Mouse (Mus musculus) hindbrain, embryonic 16.5 days (tissue): Measurements from ENCODE around the gene Abhd6. TPM values are rescaled to one million over a fixed set of nuclear protein-coding genes. Genes with fewer than 3 reads are reported as not detected.

ENCODE experiments used
- ATAC-seq: fragments of 200-750 bp; cut with Nextera tagmentation; 2 replicates; pipeline ENCODE4 v1.8.0; 2017; ENCODE audit warnings: moderate TSS enrichment, moderate library complexity
- H3K27ac ChIP-seq: fragments of 300-500 bp; sonication (generic); 2 replicates; pipeline ENCODE4 v1.5.1; 2014; ENCODE audit warnings: low read depth, mild to moderate bottlenecking, control low read depth, low read length, moderate library complexity
- H3K27me3 ChIP-seq: fragments of 300-500 bp; sonication (generic); replicated peaks from 2 replicates; pipeline ENCODE4 v1.6.1; 2014; ENCODE audit warnings: low read length; ENCODE audit not compliant: control insufficient read depth, insufficient read depth
- H3K36me3 ChIP-seq: fragments of 300-500 bp; sonication (generic); 2 replicates; pipeline ENCODE4 v1.6.1; 2014; ENCODE audit warnings: mild to moderate bottlenecking, low read length, moderate library complexity, mixed read lengths; ENCODE audit not compliant: control insufficient read depth, insufficient read depth
- H3K4me1 ChIP-seq: fragments of 300-500 bp; sonication (generic); 2 replicates; pipeline ENCODE4 v1.6.1; 2014; ENCODE audit warnings: low read depth, low read length; ENCODE audit not compliant: control insufficient read depth, insufficient read depth
- H3K4me2 ChIP-seq: fragments of 300-500 bp; sonication (generic); 2 replicates; pipeline ENCODE4 v1.6.1; 2014; ENCODE audit warnings: mild to moderate bottlenecking, low read length, control low read depth, moderate library complexity
- H3K4me3 ChIP-seq: fragments of 300-500 bp; sonication (generic); 2 replicates; pipeline ENCODE4 v1.5.1; 2014; ENCODE audit warnings: mild to moderate bottlenecking, low read length, control low read depth, moderate library complexity
- H3K9ac ChIP-seq: fragments of 300-500 bp; sonication (generic); 2 replicates; pipeline ENCODE4 v1.6.1; 2014; ENCODE audit warnings: low read depth, mild to moderate bottlenecking, control low read depth, low read length, moderate library complexity
- H3K9me3 ChIP-seq: fragments of 300-500 bp; sonication (generic); 2 replicates; pipeline ENCODE4 v1.6.1; 2014; ENCODE audit warnings: mild to moderate bottlenecking, low read length, moderate library complexity; ENCODE audit not compliant: control insufficient read depth
- WGBS: fragments of 180-500 bp; shearing (Covaris S2); extraction: QIAGEN DNeasy Blood & Tissue Kit; methylation state at CpG from one replicate; pipeline ENCODE4 v1.1.7; 2014; 5-methylcytosine and 5-hydroxymethylcytosine counted together
- polyA plus RNA-seq: library from polyadenylated mRNA; unstranded; fragments of >200 nt; fragmentation: Nextera tagmentation; extraction: Ambion mirVana; gene quantifications from 2 replicates; pipeline ENCODE4 v1.2.1, GENCODE M21; 2015

Gene Abhd6
- polyA plus RNA-seq, 1 experiment from 2014 or later: 42.5 TPM

- ATAC-seq: no peak
- H3K36me3 ChIP-seq: no peaks in the 10 kb centered on the region
- H3K4me1 ChIP-seq: no peaks in the 10 kb centered on the region
- H3K27ac ChIP-seq: no peak overlapping the region
- WGBS: 54% methylated on average over 10 of the region's 10 CpGs
- H3K27me3 ChIP-seq: no peaks in the 10 kb centered on the region
- no peak overlapping the region for H3K4me2 ChIP-seq
- H3K4me3 ChIP-seq: no peak overlapping the region
- no peak overlapping the region for H3K9ac ChIP-seq
- H3K9me3 ChIP-seq: no peaks in the 10 kb centered on the region
Observed at GRCm38 (mm10) chr14:7971889-7972493, 30.7 kb upstream of the Abhd6 start.

DNA sequence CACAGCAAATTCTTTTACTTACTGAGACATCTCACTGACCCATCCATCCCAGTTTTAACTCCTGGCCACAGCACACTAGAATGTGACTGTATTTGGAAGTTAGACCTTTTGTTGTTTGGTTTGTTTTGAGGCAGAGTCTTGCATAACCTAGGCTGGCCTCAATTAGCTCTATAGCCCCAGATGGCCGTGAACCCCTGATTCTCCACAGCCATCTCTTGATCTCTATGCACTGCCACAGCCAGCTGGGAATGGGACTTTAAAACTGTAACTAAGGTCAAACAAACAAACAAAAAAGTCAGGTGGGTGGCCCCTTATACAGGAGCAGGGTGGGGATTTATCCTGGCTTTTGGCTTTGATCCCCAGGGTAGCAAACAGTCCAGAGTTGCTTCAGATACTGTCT, 28.1 kb upstream of the Abhd6 start:
- Histone ChIP-seq H3K36me3 (no peaks in the 10 kb centered on the region), H3K27ac (no peak overlapping the region), H3K9me3 (no peaks in the 10 kb centered on the region), H3K4me1 (no peaks in the 10 kb centered on the region), H3K9ac (no peak overlapping the region), H3K27me3 (no peaks in the 10 kb centered on the region), H3K4me2 (no peak overlapping the region), H3K4me3 (no peak overlapping the region)
- no peak for ATAC-seq
- 94% methylated on average over 1 of the region's 1 CpGs for WGBS

- H3K27me3 ChIP-seq: no peaks in the 10 kb centered on the region
- H3K4me2 ChIP-seq: no peak overlapping the region
- H3K4me3 ChIP-seq: no peak overlapping the region
- H3K36me3 ChIP-seq: no peaks in the 10 kb centered on the region
- no peak for ATAC-seq
- no peak overlapping the region for H3K9ac ChIP-seq
- 81% methylated on average over 6 of the region's 6 CpGs for WGBS
- H3K4me1 ChIP-seq: no peaks in the 10 kb centered on the region
- no peaks in the 10 kb centered on the region for H3K9me3 ChIP-seq
- no peak overlapping the region for H3K27ac ChIP-seq
Observed at GRCm38 (mm10) chr14:7975177-7975576, 27.5 kb upstream of the Abhd6 start.

DNA sequence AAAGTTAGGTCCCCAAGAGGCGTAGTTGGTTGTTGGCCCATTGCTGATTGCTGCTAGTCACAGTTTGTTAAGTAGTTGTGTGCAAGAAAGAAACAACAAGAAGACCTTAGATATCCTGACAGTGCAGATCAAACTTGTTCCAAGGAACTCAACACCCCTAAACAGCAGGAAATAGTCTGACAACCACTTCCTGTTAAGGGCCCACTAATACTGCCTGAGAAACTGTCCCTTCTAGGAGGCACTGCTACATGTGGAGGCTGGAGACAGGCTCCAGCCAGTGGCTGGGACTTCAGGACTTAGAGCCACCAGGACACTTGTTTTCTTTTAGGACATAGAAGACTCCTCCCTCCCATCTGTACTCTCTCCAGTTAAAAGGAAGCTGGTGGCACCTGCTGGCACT, 25.2 kb upstream of the Abhd6 start:
- no peaks in the 10 kb centered on the region for H3K27me3 ChIP-seq
- no peaks in the 10 kb centered on the region for H3K9me3 ChIP-seq
- no peak for ATAC-seq
- 94% methylated on average over 1 of the region's 1 CpGs for WGBS
- no peak overlapping the region for H3K4me2 ChIP-seq
- H3K36me3 ChIP-seq: no peaks in the 10 kb centered on the region
- H3K4me3 ChIP-seq: no peak overlapping the region
- no peak overlapping the region for H3K9ac ChIP-seq
- no peak overlapping the region for H3K27ac ChIP-seq
- no peaks in the 10 kb centered on the region for H3K4me1 ChIP-seq

GRCm38 (mm10) chr14:7978183-7978582, 24.5 kb upstream of the Abhd6 start:
- H3K27ac ChIP-seq: no peak overlapping the region
- no peaks in the 10 kb centered on the region for H3K36me3 ChIP-seq
- no peak for ATAC-seq
- H3K4me3 ChIP-seq: no peak overlapping the region
- no peak overlapping the region for H3K4me2 ChIP-seq
- H3K4me1 ChIP-seq: no peaks in the 10 kb centered on the region
- no peak overlapping the region for H3K9ac ChIP-seq
- no peaks in the 10 kb centered on the region for H3K9me3 ChIP-seq
- 80% methylated on average over 1 of the region's 1 CpGs for WGBS
- H3K27me3 ChIP-seq: no peaks in the 10 kb centered on the region

DNA sequence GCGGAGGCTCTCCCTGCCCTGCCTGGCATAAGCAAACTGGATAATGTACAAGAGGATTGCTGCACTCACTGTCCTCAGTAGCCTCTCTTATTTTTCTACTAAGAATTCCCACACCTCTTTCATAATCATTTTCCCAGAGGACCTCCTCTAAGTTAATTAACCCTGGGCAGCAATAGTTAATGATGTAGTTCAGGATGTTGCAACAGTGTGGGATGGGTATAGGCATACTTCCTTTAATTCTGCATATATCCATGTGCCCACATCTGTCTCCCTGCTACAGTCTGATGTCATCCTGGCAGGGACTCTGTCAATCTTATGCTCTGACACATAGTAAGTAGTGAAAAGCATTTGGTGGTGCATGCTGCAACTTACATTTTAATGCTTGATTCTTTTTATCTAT, 21.5 kb upstream of the Abhd6 start:
- Histone ChIP-seq H3K9me3 (no peaks in the 10 kb centered on the region), H3K9ac (no peak overlapping the region), H3K4me1 (no peaks in the 10 kb centered on the region), H3K4me2 (no peak overlapping the region), H3K27me3 (no peaks in the 10 kb centered on the region), H3K27ac (no peak overlapping the region), H3K4me3 (no peak overlapping the region), H3K36me3 (no peaks in the 10 kb centered on the region)
- no peak for ATAC-seq
- WGBS: 100% methylated on average over 1 of the region's 1 CpGs

- 96% methylated on average over 6 of the region's 6 CpGs for WGBS
- Histone ChIP-seq H3K4me1 (no peaks in the 10 kb centered on the region), H3K4me3 (no peak overlapping the region), H3K9ac (no peak overlapping the region), H3K27ac (no peak overlapping the region), H3K27me3 (no peaks in the 10 kb centered on the region), H3K36me3 (no peaks in the 10 kb centered on the region), H3K4me2 (no peak overlapping the region), H3K9me3 (no peaks in the 10 kb centered on the region)
- no peak for ATAC-seq
Observed at GRCm38 (mm10) chr14:7986913-7987312, 15.8 kb upstream of the Abhd6 start.

DNA sequence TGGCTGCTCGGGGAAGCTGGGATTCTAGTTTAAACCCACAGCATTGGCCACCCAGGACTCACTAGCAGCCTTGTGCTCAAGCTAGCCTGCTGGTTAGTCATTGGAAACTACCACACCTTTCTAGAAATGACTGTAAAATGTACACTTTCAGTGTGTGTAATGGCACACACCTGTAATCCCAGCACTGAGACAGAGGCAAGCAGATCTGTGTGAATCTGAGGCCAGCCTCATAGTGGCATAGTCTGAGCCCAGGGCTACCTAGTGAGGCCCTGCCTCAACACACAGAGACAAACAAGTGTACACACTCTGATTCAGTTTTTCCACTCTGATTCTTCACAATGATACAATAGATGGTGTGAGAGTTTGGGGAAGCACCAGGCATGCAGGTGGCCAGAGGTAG, 13.3 kb upstream of the Abhd6 start:
- no peaks in the 10 kb centered on the region for H3K36me3 ChIP-seq
- H3K4me1 ChIP-seq: no peaks in the 10 kb centered on the region
- no peaks in the 10 kb centered on the region for H3K27me3 ChIP-seq
- H3K9ac ChIP-seq: no peak overlapping the region
- no peak overlapping the region for H3K4me2 ChIP-seq
- no peak overlapping the region for H3K4me3 ChIP-seq
- H3K27ac ChIP-seq: no peak overlapping the region
- 50% methylated on average over 1 of the region's 1 CpGs for WGBS
- H3K9me3 ChIP-seq: no peaks in the 10 kb centered on the region
- no peak for ATAC-seq

GRCm38 (mm10) chr14:7989961-7990360, 12.7 kb upstream of the Abhd6 start:
- no peaks in the 10 kb centered on the region for H3K36me3 ChIP-seq
- no peak overlapping the region for H3K4me2 ChIP-seq
- no peak overlapping the region for H3K9ac ChIP-seq
- WGBS: 83% methylated on average over 3 of the region's 3 CpGs
- no peaks in the 10 kb centered on the region for H3K9me3 ChIP-seq
- no peak overlapping the region for H3K4me3 ChIP-seq
- ATAC-seq: no peak
- no peaks in the 10 kb centered on the region for H3K4me1 ChIP-seq
- no peak overlapping the region for H3K27ac ChIP-seq
- H3K27me3 ChIP-seq: no peaks in the 10 kb centered on the region
